Mouse (Mus musculus): ENCODE measurements around the gene Gm27021. TPM values are rescaled to one million over a fixed set of nuclear protein-coding genes. Genes with fewer than 3 reads are reported as not detected.

The Gm27021 gene
- total and polyA plus RNA-seq, 3 experiments, result 0.21 to 0.54 TPM; not detected in 1

DNA sequence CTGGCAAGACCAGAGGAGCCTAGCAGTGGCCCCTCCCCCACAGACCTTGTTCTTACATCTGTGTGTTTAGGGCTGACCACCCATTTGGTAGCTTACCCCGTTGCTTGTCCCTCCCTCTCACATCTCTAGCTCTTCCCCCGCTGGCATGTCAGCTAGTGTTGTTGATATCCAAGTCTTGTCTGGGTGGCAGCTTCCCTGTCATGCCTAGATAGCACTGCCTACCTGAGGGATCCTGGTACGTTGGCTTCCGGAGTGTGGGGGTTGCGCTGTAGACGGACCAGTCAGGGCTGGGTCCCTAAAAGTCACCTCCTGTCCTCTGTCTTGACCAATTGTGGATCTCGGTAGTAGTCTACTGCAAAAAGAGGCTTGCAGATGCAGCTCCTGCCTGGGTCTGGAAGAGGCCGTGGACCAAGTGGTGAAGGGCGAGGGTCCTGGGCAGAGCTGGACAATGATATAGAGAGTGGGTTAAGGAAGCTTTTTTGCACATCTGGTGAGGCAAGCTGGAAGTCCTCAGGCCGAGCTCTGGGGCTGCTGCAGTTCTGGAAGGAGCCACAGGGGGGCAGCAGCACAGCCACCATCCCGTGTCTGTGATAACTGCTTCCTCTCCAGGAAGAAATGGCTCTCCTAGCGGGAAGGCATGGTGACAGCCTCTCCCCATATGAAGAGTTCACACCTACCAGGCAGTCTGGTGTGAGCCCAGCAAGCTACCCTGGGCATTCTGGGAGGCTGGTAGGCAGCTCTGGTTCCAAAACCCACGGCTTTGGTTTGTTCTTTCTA is 97.8 kb downstream of the Gm27021 start:
- no peaks in the 10 kb centered on the region; the same call in 1 of the 2 replicates for H3K79me2 ChIP-seq (ENCODE audit: control insufficient read depth, insufficient read depth, low read length, poor library complexity)
- no peaks in the 10 kb centered on the region for H3K4me1 ChIP-seq (ENCODE audit: control insufficient read depth in 1 of 2, insufficient read depth in 2 of 2, low read length in 2 of 2)
- H3K9ac ChIP-seq (ENCODE audit: control insufficient read depth, low read depth, low read length, poor library complexity, severe bottlenecking), result no peak overlapping the region
- H3K4me3 ChIP-seq (ENCODE audit: control insufficient read depth in 1 of 2, insufficient read depth in 1 of 2, low read depth in 2 of 2, low read length in 2 of 2), result no peak overlapping the region
- H3K36me3 ChIP-seq (ENCODE audit: control insufficient read depth in 1 of 2, insufficient read depth in 2 of 2, low read length in 2 of 2), result peaks cover 0 to 27% of the 10 kb centered on the region in 2 experiments; a peak in 2 of 4 replicates
- H3K27ac ChIP-seq (ENCODE audit: control insufficient read depth, low read depth, low read length), result no peak overlapping the region
- no peaks in the 10 kb centered on the region for H3K27me3 ChIP-seq (ENCODE audit: control insufficient read depth in 1 of 2, insufficient read depth in 2 of 2, low read length in 2 of 2)
- H3K9me3 ChIP-seq (replicated peaks; ENCODE audit: insufficient read depth, low read length), result no peaks in the 10 kb centered on the region
- peak; percentile 74 for DNase-seq (ENCODE audit: low read depth, low spot score)
- no peak for TF ChIP-seq ZMIZ1 (IDR thresholded peaks at IDR 0.05; ENCODE audit: low read depth, low read length)
- TF ChIP-seq BHLHE40 (IDR thresholded peaks at IDR 0.05; ENCODE audit: borderline replicate concordance, low read depth, low read length), result no peak
- TF ChIP-seq NELFE (IDR thresholded peaks at IDR 0.05; ENCODE audit: low read depth, low read length), result no peak
- 0 out of 2 replicates have a peak, but pooled peaks have one; percentile 14 for TF ChIP-seq POLR2AphosphoS2 (IDR thresholded peaks at IDR 0.05; ENCODE audit: low read length)
- no peak for TF ChIP-seq UBTF (IDR thresholded peaks at IDR 0.05; ENCODE audit: borderline replicate concordance, insufficient read depth, low read depth, low read length)
- no peak for TF ChIP-seq MXI1 (IDR thresholded peaks at IDR 0.05; ENCODE audit: low read depth, low read length)
- TF ChIP-seq KAT2A (conservative IDR thresholded peaks at IDR 0.05; ENCODE audit: low read depth, low read length), result no peak
- no peak for TF ChIP-seq TAL1 (IDR thresholded peaks at IDR 0.05; ENCODE audit: low read length)
- TF ChIP-seq E2F4 (IDR thresholded peaks at IDR 0.05; ENCODE audit: borderline replicate concordance, low read depth, low read length), result no peak
- TF ChIP-seq CHD2 (IDR thresholded peaks at IDR 0.05; ENCODE audit: low read length), result no peak
- no peak for TF ChIP-seq ETS1 (IDR thresholded peaks at IDR 0.05; ENCODE audit: low read depth, low read length)
- no peak for TF ChIP-seq NRF1 (IDR thresholded peaks at IDR 0.05; ENCODE audit: insufficient read depth, low read depth, low read length, poor library complexity, severe bottlenecking)
- no peak for TF ChIP-seq MYB (IDR thresholded peaks at IDR 0.05; ENCODE audit: low read depth, low read length)
- no peak for TF ChIP-seq ZKSCAN1 (IDR thresholded peaks at IDR 0.05; ENCODE audit: low read depth, low read length)
- TF ChIP-seq TBP (IDR thresholded peaks at IDR 0.05; ENCODE audit: low read depth, low read length), result no peak
- no peak for TF ChIP-seq GABPA (IDR thresholded peaks at IDR 0.05; ENCODE audit: low read depth, low read length)
- peak; percentile 39; the same call in 1 of the 2 replicates for TF ChIP-seq SIN3A (IDR thresholded peaks at IDR 0.05; ENCODE audit: low read length)
- TF ChIP-seq MAX (IDR thresholded peaks at IDR 0.05; ENCODE audit: low read length), result no peak
- TF ChIP-seq JUND (IDR thresholded peaks at IDR 0.05; ENCODE audit: low read depth, low read length), result no peak
- TF ChIP-seq GATA1 (IDR thresholded peaks at IDR 0.05; ENCODE audit: low read depth, low read length), result no peak
- no peak for TF ChIP-seq CHD1 (IDR thresholded peaks at IDR 0.05; ENCODE audit: low read depth, low read length)
- 0 out of 2 replicates have a peak, but pooled peaks have one; percentile 18 for TF ChIP-seq ZC3H11A (IDR thresholded peaks at IDR 0.05; ENCODE audit: low read depth, low read length)
- peak; percentile 76 to 97 (median 90) for TF ChIP-seq CTCF (IDR thresholded peaks at IDR 0.05 in 2 of 3, conservative IDR thresholded peaks at IDR 0.05 in 1 of 3; ENCODE audit: control insufficient read depth in 1 of 3, insufficient read depth in 1 of 3, low read depth in 2 of 3, low read length in 3 of 3, poor library complexity in 1 of 3, severe bottlenecking in 1 of 3)
- TF ChIP-seq SMC3 (IDR thresholded peaks at IDR 0.05; ENCODE audit: low read depth, low read length), result peak; percentile 67
- no peak for TF ChIP-seq POLR2AphosphoS5 (IDR thresholded peaks at IDR 0.05; ENCODE audit: borderline replicate concordance, low read depth, low read length)
- no peak for TF ChIP-seq MYC (IDR thresholded peaks at IDR 0.05; ENCODE audit: low read depth, low read length)
- 0 out of 2 replicates have a peak, but pooled peaks have one; percentile 32 for TF ChIP-seq ELF1 (IDR thresholded peaks at IDR 0.05; ENCODE audit: low read depth, low read length)
- no peak for TF ChIP-seq HCFC1 (IDR thresholded peaks at IDR 0.05; ENCODE audit: low read depth, low read length)
- TF ChIP-seq EP300 (IDR thresholded peaks at IDR 0.05; ENCODE audit: low read depth in 1 of 2, low read length in 2 of 2), result no peak
- no peak for TF ChIP-seq MAFK (IDR thresholded peaks at IDR 0.05; ENCODE audit: borderline replicate concordance, low read depth, low read length)
- peak; percentile 30 for TF ChIP-seq RAD21 (IDR thresholded peaks at IDR 0.05; ENCODE audit: low read depth, low read length)
- no peak for TF ChIP-seq USF1 (IDR thresholded peaks at IDR 0.05; ENCODE audit: low read depth, low read length)
- TF ChIP-seq MAZ (IDR thresholded peaks at IDR 0.05; ENCODE audit: low read depth, low read length), result no peak
- TF ChIP-seq TCF12 (IDR thresholded peaks at IDR 0.05; ENCODE audit: low read depth, low read length), result no peak
- no peak for TF ChIP-seq ZNF384 (IDR thresholded peaks at IDR 0.05; ENCODE audit: low read depth, low read length)
- no peak; a peak in 1 of 4 replicates for TF ChIP-seq POLR2A (IDR thresholded peaks at IDR 0.05; ENCODE audit: control insufficient read depth in 1 of 2, insufficient read depth in 1 of 2, low read depth in 1 of 2, low read length in 2 of 2, poor library complexity in 1 of 2)
- TF ChIP-seq MEF2A (IDR thresholded peaks at IDR 0.05; ENCODE audit: extremely low read depth, insufficient replicate concordance, low read depth, low read length, poor library complexity, severe bottlenecking), result no peak

All from MEL (cell line).